ENCODE assay signal across 22 mouse cellular contexts in genomic region chr1:191687531-191687930, GRCm38 (mm10). TPM values are rescaled to one million over a fixed set of nuclear protein-coding genes. Genes with fewer than 3 reads are reported as not detected.
A peak's percentile ranks its signal among the peaks of the same experiment; 100 is the strongest.
DNase-seq lines count a peak whose midpoint lies in the region; ATAC-seq and TF ChIP-seq lines count a peak whose summit lies in the region.
"Had no signal": no experiment of that assay in that cellular context is flagged by ENCODE, and none has a peak within 500 bp of the region (broad histone marks: within the 10 kb centered on the region; RNA-seq: fewer than 3 reads in every experiment).

No protein-coding gene starts in this region.

- no peak overlapping the region for H3K9ac ChIP-seq in CH12.LX (ENCODE audit: insufficient read depth, low read depth)
- H3K9ac ChIP-seq: embryonic facial prominence, embryonic 12.5 days; liver, embryonic 14.5 days; midbrain, embryonic 12.5 days had no signal

- in situ Hi-C loops in CH12.LX (cut with MboI; ENCODE audit: low pct_ligation_motif_present, low pct_unique_long_range_greater_than_20kb, low sequenced_read_pairs), result no loop called here

- H3K36me3 ChIP-seq in CH12.LX (replicated peaks in 1 of 2; ENCODE audit: control insufficient read depth in 1 of 2, insufficient read depth in 1 of 2, low read length in 1 of 2), result no peaks in the 10 kb centered on the region
- H3K36me3 ChIP-seq: embryonic facial prominence, embryonic 12.5 days; limb, embryonic 10.5 days; midbrain, embryonic 12.5 days had no signal

- peaks cover 10% of the 10 kb centered on the region for H3K9me3 ChIP-seq in CH12.LX (replicated peaks; ENCODE audit: low read length)

- TF ChIP-seq CTCF in CH12.LX (conservative IDR thresholded peaks at IDR 0.05 in 1 of 2, IDR thresholded peaks at IDR 0.05 in 1 of 2; ENCODE audit: low read depth in 2 of 2, low read length in 2 of 2), result no peak

- no peak overlapping the region for H3K27ac ChIP-seq in CH12.LX (ENCODE audit: insufficient read depth, low read depth)
- H3K27ac ChIP-seq: embryonic facial prominence, embryonic 12.5 days; heart, embryonic 10.5 days; limb, embryonic 10.5 days; liver, embryonic 14.5 days; macrophage; midbrain, embryonic 12.5 days had no signal

- no peaks in the 10 kb centered on the region for H3K27me3 ChIP-seq in CH12.LX (replicated peaks)
- H3K27me3 ChIP-seq: embryonic facial prominence, embryonic 12.5 days; midbrain, embryonic 12.5 days had no signal

- dilution Hi-C loops in CH12.LX (cut with MboI; ENCODE audit: extremely low pct_ligation_motif_present, extremely low pct_unique_long_range_greater_than_20kb, low sequenced_read_pairs), result no loop called here

- DNase-seq in adrenal gland, adult 8-10 months, result peak; percentile 18
- DNase-seq in adrenal gland, adult 18-20 months (ENCODE audit: low spot score in 2 of 2), result no peak
- DNase-seq in CH12.LX (ENCODE audit: extremely low read depth), result no peak
- peak; percentile 56 for DNase-seq in fat pad, adult 2 months (ENCODE audit: extremely low read depth, low read depth, low spot score)
- DNase-seq in B cell, adult 2 months, result no peak
- DNase-seq in urinary bladder, adult 2 months (ENCODE audit: low spot score), result no peak
- DNase-seq: cerebellum, adult 9-11 months; gastrocnemius, postnatal 36 days; kidney, adult 8-10 months; kidney, postnatal 14 days; layer of hippocampus, adult 9-11 months; retina, postnatal 1 day; thymus, adult 2 months had no signal

- no peak for TF ChIP-seq RAD21 in CH12.LX (IDR thresholded peaks at IDR 0.05; ENCODE audit: low read depth, low read length)

- no peak overlapping the region for H3K4me3 ChIP-seq in CH12.LX (replicated peaks in 1 of 3; ENCODE audit: low read depth in 2 of 3, low read length in 2 of 3, poor library complexity in 1 of 3)
- H3K4me3 ChIP-seq: embryonic facial prominence, embryonic 12.5 days; erythroblast, embryonic 14.5 days; heart, embryonic 10.5 days; limb, embryonic 10.5 days; midbrain, embryonic 12.5 days had no signal

- H3K79me2 ChIP-seq in CH12.LX (replicated peaks; ENCODE audit: control insufficient read depth, extremely low read depth, insufficient read depth, poor library complexity, severe bottlenecking), result no peaks in the 10 kb centered on the region

- TF ChIP-seq POLR2A in CH12.LX (IDR thresholded peaks at IDR 0.05; ENCODE audit: low read depth, low read length), result no peak

- TF ChIP-seq EP300 in CH12.LX (IDR thresholded peaks at IDR 0.05; ENCODE audit: low read length), result no peak

- no peak overlapping the region for H3K4me2 ChIP-seq in CH12.LX (ENCODE audit: insufficient read depth, low read depth, poor library complexity, severe bottlenecking)
- H3K4me2 ChIP-seq: embryonic facial prominence, embryonic 12.5 days; midbrain, embryonic 12.5 days had no signal

- peaks cover 4 to 5% of the 10 kb centered on the region in 2 experiments; a peak in 3 of 4 replicates for H3K4me1 ChIP-seq in CH12.LX (ENCODE audit: control insufficient read depth in 1 of 2, insufficient read depth in 2 of 2)
- H3K4me1 ChIP-seq: embryonic facial prominence, embryonic 12.5 days; heart, embryonic 10.5 days; limb, embryonic 10.5 days; midbrain, embryonic 12.5 days had no signal

- ATAC-seq in megakaryocyte, adult 5-6 weeks (ENCODE audit: poor library complexity, severe bottlenecking), result peak; percentile 71
- ATAC-seq: forebrain, embryonic 14.5 days had no signal

TF ChIP-seq in CH12.LX, 34 proteins besides CTCF, POLR2A, EP300 and RAD21:
- TF ChIP-seq MAZ (IDR thresholded peaks at IDR 0.05; ENCODE audit: low read depth, low read length) (no peak), BHLHE40 (IDR thresholded peaks at IDR 0.05; ENCODE audit: low read depth, low read length) (0 out of 2 replicates have a peak, but pooled peaks have one; percentile 27)

RNA-seq across cellular contexts. Expression of gene Lpgat1, which starts 30.1 kb away (rescaled TPM):
- total RNA-seq in adrenal gland, adult 8-10 months (2022), result 100 to 1,000 TPM in 2 of 4 experiments, 10 to 100 TPM in 2; 76.6 to 114 (median 95.5) TPM
- total RNA-seq in adrenal gland, adult 18-20 months (2021), result 10 to 100 TPM; 70.2 to 94.7 TPM
- total RNA-seq in CH12.LX (2012; rRNA removed) (15.3 and 24.2 TPM in 2 replicates), CH12.LX (2014; rRNA removed) (31.8 and 32.6 TPM in 2 replicates)
- 40.0 and 47.7 TPM in 2 replicates for polyA plus RNA-seq in CH12.LX (2012; ENCODE audit: insufficient read length, low read depth)
- total RNA-seq in megakaryocyte, adult 5-6 weeks (2015), result 25.4 and 34.4 TPM in 2 replicates
- 29.3 and 29.4 TPM in 2 replicates for total RNA-seq in megakaryocyte, adult 5-6 weeks (2017)
- polyA plus RNA-seq in urinary bladder, adult 2 months (2012; rRNA removed), result 30.0 and 33.1 TPM in 2 replicates

Comparison
In these comparisons a context has a peak if more than half of its experiments do, and no peak if none do; other contexts are left out.
1. DNase-seq: peak in adrenal gland, adult 8-10 months (single experiment) and fat pad, adult 2 months (single experiment); none in adrenal gland, adult 18-20 months (0 of 2), CH12.LX (single experiment), B cell, adult 2 months (0 of 2) and urinary bladder, adult 2 months (single experiment).